Mouse (Mus musculus): ENCODE measurements around the gene Olfr70. TPM values are rescaled to one million over a fixed set of nuclear protein-coding genes. Genes with fewer than 3 reads are reported as not detected.

Gene Olfr70
- polyA plus RNA-seq, 1 experiment: not detected

DNA sequence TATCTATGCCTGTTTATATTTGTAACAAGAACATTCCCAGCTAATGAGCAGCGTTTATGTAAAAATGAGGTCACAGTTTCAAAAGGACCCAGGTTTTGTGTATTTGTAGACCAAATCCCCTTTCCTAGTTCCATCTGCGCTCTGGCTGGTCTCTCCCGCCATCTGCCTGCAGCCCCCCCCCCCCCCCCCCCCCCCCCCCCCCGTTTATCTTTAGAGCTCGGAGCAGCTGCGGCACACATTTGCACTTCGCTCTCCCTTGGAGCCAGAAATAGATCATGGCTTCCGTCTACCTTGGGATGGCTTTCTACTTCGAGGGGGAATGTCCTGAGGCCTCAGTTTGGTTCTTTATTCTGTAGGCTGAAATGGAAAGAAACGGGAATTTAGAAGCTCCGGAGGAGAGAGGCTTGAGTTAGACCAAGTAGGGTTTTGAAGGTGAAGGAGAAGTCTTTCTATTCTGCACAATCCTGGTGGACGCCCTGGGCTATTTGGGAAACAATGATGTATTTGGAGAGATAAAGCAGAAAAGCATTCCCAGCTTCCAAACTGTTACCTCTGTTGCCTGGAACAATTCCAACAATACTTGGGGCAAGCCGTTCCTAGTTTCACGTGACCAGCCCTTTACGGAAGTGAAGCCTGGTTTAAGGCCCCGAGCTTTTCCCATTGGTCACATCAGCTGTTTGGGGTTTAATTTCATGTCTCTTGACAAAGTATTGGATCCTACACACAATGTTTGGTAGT, 20.1 kb upstream of the Olfr70 start:
- Histone ChIP-seq H3K4me1 (ENCODE audit: control insufficient read depth, insufficient read depth, low read length) (peaks cover 2% of the 10 kb centered on the region; the same call in 1 of the 2 replicates), H3K27ac (ENCODE audit: insufficient read depth, low read length) (no peak overlapping the region)
- TF ChIP-seq POLR2A (IDR thresholded peaks at IDR 0.05; ENCODE audit: extremely low read depth, insufficient read depth, low read length) (no peak), CTCF (IDR thresholded peaks at IDR 0.05; ENCODE audit: extremely low read depth, insufficient read depth, low read length) (no peak)

DNA sequence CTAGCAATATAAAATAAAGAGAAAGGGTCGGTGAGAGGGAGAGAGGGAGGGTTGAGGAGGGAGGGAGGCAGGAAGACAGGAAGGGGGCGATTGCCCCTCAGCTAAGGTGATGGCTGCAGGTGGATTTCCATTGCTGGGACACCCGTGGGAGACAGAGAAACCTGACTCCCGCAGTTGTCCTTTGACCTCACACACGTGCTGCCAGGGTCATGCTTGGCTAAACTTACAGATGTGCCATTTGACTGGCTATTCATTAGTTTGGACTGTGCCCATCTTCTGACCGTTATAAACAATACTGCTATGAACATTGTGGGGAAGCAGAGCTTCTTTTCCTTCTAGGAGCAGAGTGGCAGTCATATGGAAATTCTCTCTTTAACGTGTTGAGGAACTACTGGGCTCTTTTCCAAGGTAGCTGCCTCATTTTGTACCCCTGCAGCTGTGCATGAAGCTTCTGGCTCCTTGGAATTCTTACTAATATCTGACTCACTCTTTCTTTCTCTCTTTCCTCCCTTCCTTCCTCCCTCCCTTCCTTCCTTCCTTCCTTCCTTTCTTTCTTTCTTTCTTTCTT, 13.1 kb upstream of the Olfr70 start:
- Histone ChIP-seq H3K4me3 (ENCODE audit: insufficient read depth, low read length) (no peak overlapping the region), H3K27ac (ENCODE audit: insufficient read depth, low read length) (no peak overlapping the region), H3K4me1 (ENCODE audit: control insufficient read depth, insufficient read depth, low read length) (peaks cover 3% of the 10 kb centered on the region)
- TF ChIP-seq POLR2A (IDR thresholded peaks at IDR 0.05; ENCODE audit: extremely low read depth, insufficient read depth, low read length) (no peak), CTCF (IDR thresholded peaks at IDR 0.05; ENCODE audit: extremely low read depth, insufficient read depth, low read length) (no peak)

More for the DNA sequence above, 20.1 kb upstream of the Olfr70 start:
- no peak overlapping the region for H3K4me3 ChIP-seq (ENCODE audit: insufficient read depth, low read length)

DNA sequence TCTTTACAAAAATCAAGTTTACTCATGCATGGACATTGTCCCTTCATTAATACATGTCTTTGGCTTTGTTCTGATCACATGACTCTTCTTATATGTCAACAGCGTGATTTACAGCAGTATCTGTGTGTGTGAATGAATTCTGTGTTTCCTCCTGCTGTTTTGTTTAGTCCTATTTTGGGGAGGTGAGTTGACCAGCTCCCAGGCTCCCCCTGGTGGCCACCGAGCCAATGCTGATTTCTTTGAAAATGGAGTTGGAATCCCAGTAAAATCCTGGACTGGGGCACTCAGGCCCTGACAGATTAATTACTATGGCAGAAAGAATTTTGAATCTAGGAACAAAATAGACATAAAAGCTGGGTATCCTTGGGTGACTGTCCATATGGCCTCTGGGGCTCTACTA, 11.2 kb upstream of the Olfr70 start:
- no peak overlapping the region for H3K4me3 ChIP-seq (ENCODE audit: insufficient read depth, low read length)
- peak; percentile 72 for TF ChIP-seq CTCF (IDR thresholded peaks at IDR 0.05; ENCODE audit: extremely low read depth, insufficient read depth, low read length)
- TF ChIP-seq POLR2A (IDR thresholded peaks at IDR 0.05; ENCODE audit: extremely low read depth, insufficient read depth, low read length): no peak

DNA sequence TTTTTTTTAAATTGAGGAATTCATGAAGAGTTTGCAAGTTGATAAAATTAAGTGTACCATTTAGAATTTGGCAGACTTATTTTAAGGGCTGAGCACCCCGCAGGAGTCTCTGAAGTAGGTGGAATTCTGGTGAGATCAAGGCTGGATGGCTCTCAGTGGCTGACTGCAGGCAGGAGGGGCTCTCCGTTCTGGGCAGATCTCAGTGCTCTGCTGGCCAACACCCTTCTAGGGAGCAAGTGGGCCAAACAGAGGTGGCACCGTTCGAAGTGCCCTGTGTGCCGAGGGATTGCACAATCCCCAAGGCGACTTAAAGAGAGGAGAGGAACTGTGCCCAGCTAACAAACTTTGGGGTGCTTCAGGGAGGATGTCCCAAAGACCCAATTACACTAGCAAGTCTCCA, 9.3 kb upstream of the Olfr70 start, which contains the start of gene Olfr71:
Olfr71 (minus strand) TSS at position 387 of the 400 bp plus-strand sequence.
- no peak within 1 kb of the TSS for H3K27ac ChIP-seq (ENCODE audit: insufficient read depth, low read length)
- peaks cover 3% of the 10 kb centered on the region for H3K4me1 ChIP-seq (ENCODE audit: control insufficient read depth, insufficient read depth, low read length)
- no peak for TF ChIP-seq POLR2A (IDR thresholded peaks at IDR 0.05; ENCODE audit: extremely low read depth, insufficient read depth, low read length)
- TF ChIP-seq CTCF (IDR thresholded peaks at IDR 0.05; ENCODE audit: extremely low read depth, insufficient read depth, low read length): no peak
- H3K4me3 ChIP-seq (ENCODE audit: insufficient read depth, low read length): no peak within 1 kb of the TSS

More for the DNA sequence above, 11.2 kb upstream of the Olfr70 start:
- peaks cover 3% of the 10 kb centered on the region for H3K4me1 ChIP-seq (ENCODE audit: control insufficient read depth, insufficient read depth, low read length)
- no peak overlapping the region for H3K27ac ChIP-seq (ENCODE audit: insufficient read depth, low read length)

DNA sequence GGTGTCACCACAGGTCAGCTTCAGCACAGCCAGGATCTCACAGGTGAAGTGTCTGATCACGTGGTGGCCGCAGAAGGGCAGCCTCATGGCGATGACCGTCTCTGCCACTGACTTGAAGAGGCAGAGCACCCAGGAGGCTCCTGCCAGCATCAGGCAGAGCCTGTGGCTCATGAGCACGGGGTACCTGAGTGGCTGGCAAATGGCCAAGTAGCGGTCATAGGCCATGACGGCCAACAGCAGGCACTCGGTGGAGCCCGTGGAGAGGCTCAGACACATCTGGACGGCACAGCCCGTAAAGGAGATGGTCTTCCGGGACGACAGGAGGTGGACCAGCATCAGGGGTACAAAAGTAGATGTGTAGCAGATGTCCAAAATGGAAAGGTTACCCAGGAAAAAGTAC, 5.4 kb upstream of the Olfr70 start:
- no peak overlapping the region for H3K27ac ChIP-seq (ENCODE audit: insufficient read depth, low read length)
- H3K4me1 ChIP-seq (ENCODE audit: control insufficient read depth, insufficient read depth, low read length): peaks cover 1% of the 10 kb centered on the region; the same call in 1 of the 2 replicates
- no peak overlapping the region for H3K4me3 ChIP-seq (ENCODE audit: insufficient read depth, low read length)
- TF ChIP-seq POLR2A (IDR thresholded peaks at IDR 0.05; ENCODE audit: extremely low read depth, insufficient read depth, low read length) (no peak), CTCF (IDR thresholded peaks at IDR 0.05; ENCODE audit: extremely low read depth, insufficient read depth, low read length) (no peak)

DNA sequence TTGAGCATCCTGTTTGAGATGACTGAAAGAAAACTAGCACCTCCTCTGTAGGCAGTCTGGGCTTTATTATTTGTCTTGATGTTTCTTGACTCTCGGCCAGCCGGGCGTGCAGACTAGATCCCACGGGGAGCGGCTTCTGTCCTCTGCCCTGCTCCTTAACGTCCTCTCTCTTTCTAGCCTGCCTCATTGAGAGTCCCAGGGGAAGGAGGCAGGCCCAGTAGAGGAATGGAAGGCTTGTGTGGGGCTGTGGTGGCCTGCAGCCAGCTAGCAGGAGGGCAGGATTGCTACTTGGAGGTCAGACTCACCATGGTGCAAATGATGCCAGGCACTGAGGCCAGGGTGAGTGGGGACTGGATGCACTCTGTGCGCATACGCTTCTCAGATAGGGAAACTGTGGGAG, 3.2 kb upstream of the Olfr70 start:
- no peak for TF ChIP-seq POLR2A (IDR thresholded peaks at IDR 0.05; ENCODE audit: extremely low read depth, insufficient read depth, low read length)
- no peak for TF ChIP-seq CTCF (IDR thresholded peaks at IDR 0.05; ENCODE audit: extremely low read depth, insufficient read depth, low read length)
- H3K4me1 ChIP-seq (ENCODE audit: control insufficient read depth, insufficient read depth, low read length): no peaks in the 10 kb centered on the region
- H3K27ac ChIP-seq (ENCODE audit: insufficient read depth, low read length): no peak overlapping the region
- no peak overlapping the region for H3K4me3 ChIP-seq (ENCODE audit: insufficient read depth, low read length)

DNA sequence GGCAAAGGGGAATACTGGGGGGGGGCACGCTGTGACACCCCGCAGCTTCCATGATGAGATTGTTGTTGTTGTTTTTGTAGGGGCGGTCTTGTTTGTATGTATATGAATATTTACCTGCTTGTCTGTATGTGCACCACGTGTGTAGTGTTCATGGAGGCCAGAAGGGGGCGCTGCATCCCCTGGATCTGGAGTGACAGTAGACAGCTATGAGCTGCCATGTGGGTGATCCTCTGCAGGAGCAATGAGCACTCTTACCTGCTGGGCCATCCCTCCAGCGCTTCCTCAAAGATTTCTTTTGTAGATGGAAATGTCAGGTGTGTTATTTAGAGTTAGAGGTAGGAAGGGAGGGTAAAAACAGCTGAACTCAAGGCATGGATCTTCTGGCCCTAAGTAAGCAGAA, 2.8 kb upstream of the Olfr70 start:
- Histone ChIP-seq H3K4me1 (ENCODE audit: control insufficient read depth, insufficient read depth, low read length) (no peaks in the 10 kb centered on the region), H3K4me3 (ENCODE audit: insufficient read depth, low read length) (no peak overlapping the region), H3K27ac (ENCODE audit: insufficient read depth, low read length) (no peak overlapping the region)
- TF ChIP-seq POLR2A (IDR thresholded peaks at IDR 0.05; ENCODE audit: extremely low read depth, insufficient read depth, low read length) (no peak), CTCF (IDR thresholded peaks at IDR 0.05; ENCODE audit: extremely low read depth, insufficient read depth, low read length) (peak; percentile 19; the same call in 1 of the 2 replicates)

DNA sequence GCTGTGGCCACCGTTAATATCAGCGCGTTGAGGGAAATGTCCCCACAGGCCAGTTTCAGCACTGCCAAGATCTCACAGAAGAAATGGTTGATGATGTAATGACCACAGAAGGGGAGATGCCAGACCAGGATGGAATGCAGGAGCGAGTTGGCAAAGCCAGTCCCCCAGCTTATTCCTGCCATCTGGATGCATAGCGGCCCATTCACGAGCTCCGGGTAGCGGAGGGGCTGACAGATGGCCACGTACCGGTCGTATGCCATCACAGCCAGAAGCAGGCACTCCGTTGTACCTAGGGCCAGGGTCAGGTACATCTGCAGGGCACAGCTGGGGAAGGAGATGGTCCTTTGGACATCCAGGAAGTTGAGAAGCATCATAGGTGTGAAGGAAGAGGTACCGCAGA, 4.0 kb downstream of the Olfr70 start:
- Histone ChIP-seq H3K27ac (ENCODE audit: insufficient read depth, low read length) (no peak overlapping the region), H3K4me3 (ENCODE audit: insufficient read depth, low read length) (no peak overlapping the region), H3K4me1 (ENCODE audit: control insufficient read depth, insufficient read depth, low read length) (no peaks in the 10 kb centered on the region)
- no peak for TF ChIP-seq CTCF (IDR thresholded peaks at IDR 0.05; ENCODE audit: extremely low read depth, insufficient read depth, low read length)
- no peak for TF ChIP-seq POLR2A (IDR thresholded peaks at IDR 0.05; ENCODE audit: extremely low read depth, insufficient read depth, low read length)

DNA sequence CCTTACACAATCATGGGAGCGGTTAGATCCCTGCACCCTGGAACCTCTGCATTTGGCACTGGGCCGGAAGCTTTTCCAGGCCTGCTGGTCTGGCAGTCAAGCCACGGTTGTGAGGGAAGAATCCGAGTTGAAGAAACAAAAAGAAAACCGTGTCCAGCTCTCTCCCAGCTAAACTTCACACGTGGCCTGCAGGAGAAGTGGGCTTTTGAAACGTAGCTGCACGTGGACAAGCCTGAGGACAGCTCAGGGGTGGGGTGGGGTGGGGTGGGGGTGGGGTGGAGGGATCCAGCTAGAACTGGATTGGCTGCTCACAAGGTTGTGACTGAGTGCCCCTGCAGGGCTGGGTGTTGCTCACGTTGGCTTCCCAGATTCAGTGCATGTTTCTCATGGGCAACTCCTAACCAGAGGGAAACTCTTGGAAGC, 5.3 kb downstream of the Olfr70 start:
- Histone ChIP-seq H3K27ac (ENCODE audit: insufficient read depth, low read length) (no peak overlapping the region), H3K4me1 (ENCODE audit: control insufficient read depth, insufficient read depth, low read length) (0 out of 2 replicates have a peak, but pooled peaks cover 2% of the 10 kb centered on the region), H3K4me3 (ENCODE audit: insufficient read depth, low read length) (no peak overlapping the region)
- TF ChIP-seq CTCF (IDR thresholded peaks at IDR 0.05; ENCODE audit: extremely low read depth, insufficient read depth, low read length): no peak
- no peak for TF ChIP-seq POLR2A (IDR thresholded peaks at IDR 0.05; ENCODE audit: extremely low read depth, insufficient read depth, low read length)

Data from cortical plate, adult 2 months (tissue).